Mouse (Mus musculus) G1E-ER4 (cell line): ENCODE results near the gene Ppp2r1b. TPM values are rescaled to one million over a fixed set of nuclear protein-coding genes. Genes with fewer than 3 reads are reported as not detected.
A peak's percentile ranks its signal among the peaks of the same experiment; 100 is the strongest.

Source experiments
- GATA1 ChIP-seq: IDR thresholded peaks from one replicate; pipeline ENCODE4 v1.8.0; 2012; ENCODE audit warnings: low read length, inconsistent platforms
- polyA plus RNA-seq: library from polyadenylated mRNA; stranded (reverse); fragments of >175 nt; gene quantifications from 2 replicates; pipeline ENCODE4 v1.2.3, GENCODE M21; 2012

Ppp2r1b gene
- polyA plus RNA-seq = 15.9 and 23.9 TPM in 2 replicates

DNA sequence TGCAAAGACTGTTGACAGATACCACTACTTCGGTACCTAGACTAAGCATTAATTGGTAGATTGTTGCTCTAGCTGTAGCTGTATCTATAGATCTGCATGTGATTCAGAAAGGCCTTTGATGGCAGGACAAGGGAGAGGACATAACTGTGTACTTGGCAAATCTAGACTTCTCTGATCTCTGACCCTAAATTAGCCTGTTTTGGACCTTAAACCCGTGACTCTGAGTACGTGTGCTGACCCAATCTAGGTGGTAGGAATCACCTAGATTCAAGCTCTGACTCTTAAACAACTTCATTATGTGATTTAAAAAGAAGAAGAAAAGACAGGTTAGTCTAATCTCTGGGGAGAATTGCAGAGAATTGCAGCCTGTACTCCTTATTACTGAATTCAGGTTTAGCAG is at the start of gene Ppp2r1b:
TSS of gene Ppp2r1b (plus strand) at position 221 of the 400 bp plus-strand sequence.
- TF ChIP-seq GATA1 = no peak

DNA sequence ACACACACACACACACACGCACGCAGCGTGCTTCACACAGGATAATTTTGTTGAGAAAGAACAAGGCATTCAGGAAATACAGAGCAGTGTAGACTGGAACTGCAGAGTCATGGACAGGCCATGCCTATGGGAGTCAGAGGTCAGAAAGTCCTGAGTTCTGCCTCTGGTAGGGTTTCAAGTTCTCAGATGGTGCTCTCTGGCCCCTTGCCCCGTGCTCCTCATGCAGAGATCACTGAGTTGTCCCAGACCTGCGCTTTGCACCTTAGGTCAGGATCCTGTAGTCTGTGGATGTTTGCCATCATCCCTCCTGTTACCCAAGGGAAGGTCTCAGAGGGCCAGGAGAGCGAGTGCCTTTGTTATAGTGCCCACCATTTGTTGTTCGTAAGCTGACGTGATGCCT is 48.3 kb upstream of the Ppp2r1b start:
- no peak for TF ChIP-seq GATA1

DNA sequence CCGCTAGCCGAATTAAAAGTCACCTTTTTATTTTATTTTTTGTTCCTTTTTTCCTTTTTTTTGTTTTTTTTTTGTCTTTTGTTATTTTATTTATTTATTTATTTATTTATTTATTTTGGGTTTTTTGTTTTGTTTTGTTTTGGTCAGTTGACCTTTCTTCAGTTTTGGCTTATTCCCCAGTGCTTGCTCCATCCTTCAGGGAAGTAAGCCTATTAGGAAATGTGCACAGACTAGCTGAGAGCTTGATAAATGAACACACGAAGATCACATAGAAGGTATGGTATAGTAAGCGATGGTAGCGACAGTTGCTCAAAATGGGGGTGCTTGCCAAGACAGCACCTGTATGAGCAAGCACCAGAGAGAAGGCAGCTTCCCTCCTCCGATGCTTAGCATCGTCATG is 47.5 kb upstream of the Ppp2r1b start:
- TF ChIP-seq GATA1 = no peak

DNA sequence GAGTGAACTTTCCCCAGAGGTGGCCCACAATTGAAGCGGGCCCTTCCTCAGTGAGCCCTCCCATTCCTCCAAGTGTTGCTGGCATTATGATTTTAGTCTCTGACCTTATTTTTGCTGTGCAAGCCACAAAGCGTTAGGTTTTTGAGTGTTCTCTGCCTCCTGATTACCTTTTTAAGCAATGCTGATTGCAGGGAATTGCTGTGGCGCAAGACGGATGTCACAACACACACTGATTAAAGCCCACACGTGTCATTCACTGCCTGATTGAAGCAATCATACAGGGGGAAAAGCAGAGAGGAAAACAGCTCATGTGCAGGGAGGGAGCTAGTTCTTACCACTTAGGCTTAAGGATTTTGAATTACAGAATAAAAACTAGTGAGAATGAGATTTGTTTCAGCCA is 46.7 kb upstream of the Ppp2r1b start:
- no peak for TF ChIP-seq GATA1

DNA sequence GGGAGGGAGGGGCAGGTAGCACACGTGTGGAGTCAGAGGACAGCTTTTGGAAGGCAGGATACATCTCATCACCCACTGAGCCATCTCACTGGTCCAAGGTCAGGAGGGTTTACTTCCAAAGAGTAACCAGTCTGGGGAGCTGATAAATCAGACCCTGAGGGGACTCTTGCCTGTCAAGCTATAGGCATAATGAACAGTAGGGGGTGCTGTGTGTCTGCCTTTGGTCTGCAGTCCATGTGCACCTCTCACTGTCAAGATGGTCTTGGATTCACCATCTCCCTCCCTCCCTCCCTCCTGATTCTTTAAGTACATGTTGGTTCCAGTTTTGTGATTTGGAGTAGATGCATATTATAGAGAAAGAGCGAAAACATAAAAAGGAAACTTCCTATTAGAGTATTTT is 44.1 kb upstream of the Ppp2r1b start:
- no peak for TF ChIP-seq GATA1

DNA sequence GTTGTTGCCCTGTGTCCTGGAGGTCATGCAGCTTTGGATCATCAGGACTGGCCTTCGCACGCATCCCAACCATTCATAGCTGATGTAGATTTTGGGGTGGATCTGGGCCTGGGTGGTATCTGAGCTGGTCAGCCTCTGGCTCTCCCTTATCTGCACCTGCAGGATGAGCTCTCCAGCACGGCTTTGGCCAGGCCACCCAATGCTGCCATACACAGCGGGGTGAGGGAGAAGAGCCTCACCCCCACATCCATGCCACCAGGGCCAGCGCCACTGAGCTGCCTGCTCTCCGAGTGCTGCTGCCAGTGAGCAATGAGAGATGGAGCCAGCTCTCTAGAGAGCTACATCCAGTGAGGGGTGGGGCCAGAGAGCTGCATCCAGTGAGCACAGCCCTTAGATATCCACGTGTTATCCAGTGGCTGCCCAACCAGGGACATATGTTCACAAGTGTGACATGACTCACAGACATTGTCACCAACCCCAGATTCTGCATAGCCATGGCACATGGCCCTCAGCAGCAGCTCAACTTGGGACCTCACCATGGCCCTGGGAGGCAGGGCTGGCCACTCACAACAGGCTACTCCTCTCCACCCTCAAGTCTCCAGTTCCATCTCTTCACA is 41.9 kb upstream of the Ppp2r1b start:
- TF ChIP-seq GATA1 = no peak

DNA sequence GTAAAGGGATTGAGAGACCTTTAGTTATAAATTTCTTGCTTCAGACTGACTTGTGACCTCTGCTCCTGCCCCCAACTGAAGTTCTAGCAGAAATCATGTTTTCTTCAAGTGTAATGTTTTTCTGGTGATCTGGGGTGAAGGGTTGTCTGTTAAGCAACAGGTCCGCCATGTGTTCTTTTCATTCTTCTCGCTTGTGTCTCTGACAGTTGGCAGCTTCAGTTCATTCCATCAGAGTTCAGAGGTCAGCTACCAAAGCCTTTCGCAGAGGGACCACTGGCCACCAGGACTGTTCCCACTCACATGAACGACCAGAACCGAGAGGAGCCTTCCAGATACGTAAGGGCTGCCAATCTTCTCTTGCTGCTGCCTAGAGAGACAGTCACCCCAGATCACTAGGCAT is 36.6 kb upstream of the Ppp2r1b start:
- TF ChIP-seq GATA1 = no peak

DNA sequence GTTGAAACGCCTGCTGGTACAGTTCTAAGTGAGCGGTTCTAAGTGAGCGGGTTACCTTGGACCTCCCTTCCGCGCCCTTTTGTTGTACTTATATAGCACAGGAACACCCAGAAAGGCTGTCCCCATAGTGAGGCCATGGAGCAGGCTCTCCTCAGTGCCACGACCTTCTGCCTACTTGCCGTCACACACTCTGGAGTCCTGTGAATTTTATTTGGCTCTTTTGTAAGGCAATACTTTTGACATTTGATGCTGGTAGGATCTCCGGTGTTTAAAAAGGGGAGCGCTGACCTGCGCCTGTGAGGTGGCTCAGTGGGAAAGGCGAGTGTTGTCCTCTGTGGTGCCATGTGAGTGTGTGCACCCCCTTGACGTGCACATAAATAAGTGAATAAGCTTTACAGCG is 36.0 kb upstream of the Ppp2r1b start:
- no peak for TF ChIP-seq GATA1

DNA sequence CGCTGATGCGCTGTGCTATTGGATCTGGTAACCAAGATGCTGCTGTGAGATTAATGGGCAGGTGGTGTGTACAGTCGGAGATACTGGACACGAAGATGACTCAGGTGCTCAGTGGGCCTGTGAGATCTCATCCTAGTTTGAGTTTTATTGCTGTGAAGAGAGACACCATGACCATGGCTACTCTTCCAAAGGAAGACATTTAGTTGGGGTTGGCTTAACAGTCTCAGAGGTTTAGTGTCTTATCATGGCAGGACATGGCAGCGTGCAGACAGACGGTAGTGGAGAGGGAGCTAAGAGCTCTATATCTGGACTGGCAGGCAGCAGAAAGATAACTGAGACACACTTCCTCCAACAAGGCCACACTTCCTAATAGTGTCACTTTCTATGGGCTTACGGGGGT is 33.9 kb upstream of the Ppp2r1b start:
- peak; percentile 87 for TF ChIP-seq GATA1

DNA sequence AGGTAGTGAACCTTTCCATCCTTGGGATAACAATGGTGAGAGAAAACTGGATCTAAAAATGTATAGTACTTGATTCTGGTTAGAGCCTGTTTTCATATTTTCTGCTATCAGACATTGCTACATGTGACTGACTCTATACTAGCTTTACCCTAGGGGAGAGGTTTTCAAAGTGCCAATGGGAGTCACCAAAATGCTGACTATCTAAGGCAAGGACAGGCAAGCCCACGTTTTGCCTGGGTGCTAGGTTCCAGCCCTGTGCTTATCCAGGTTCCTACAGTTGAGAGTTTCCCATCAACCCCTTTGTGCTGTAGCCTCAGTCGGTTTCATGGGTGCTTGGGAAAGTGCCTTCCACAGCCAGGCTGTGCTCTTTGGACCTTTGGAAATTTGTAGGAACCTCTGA is 33.4 kb upstream of the Ppp2r1b start:
- TF ChIP-seq GATA1 = no peak

DNA sequence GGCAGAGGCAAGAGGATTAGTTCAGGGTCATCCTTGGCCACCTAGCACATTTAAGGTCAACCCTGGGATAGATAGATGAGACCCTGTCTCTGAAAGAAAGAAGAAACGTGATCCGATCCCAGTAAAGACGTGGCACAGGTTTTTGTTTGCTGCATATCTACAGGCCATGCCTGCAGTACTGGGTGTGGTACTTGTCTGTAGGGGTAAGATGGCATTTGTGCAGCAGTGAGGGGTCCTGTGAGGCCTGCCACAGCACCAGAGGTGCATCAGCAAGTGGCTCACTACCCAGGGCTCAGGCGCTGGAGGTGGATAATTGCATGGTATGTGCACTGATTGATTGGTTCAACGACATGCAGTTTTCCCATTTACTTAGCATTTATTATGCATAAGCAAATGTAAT is 31.3 kb upstream of the Ppp2r1b start:
- TF ChIP-seq GATA1 = no peak

DNA sequence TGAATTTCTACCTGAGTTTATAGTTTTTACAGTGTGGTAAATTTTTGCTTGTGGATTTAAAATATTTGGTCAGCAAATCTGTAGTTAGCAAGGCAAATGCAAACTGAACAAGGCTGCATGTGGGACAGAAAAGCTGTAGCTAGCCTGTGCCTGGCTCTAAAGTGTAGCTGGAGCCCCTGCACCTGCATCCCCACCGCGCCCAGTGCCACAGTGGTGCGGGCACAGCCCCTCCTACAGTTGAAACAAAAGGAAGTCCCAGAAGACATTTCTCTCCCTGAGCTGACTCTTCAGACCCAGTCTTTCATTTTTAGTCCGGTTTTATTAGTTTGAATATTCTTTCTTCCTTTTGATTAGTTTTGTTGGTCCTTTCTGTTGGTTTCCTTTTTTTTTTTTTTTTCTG is 29.4 kb upstream of the Ppp2r1b start:
- no peak for TF ChIP-seq GATA1

DNA sequence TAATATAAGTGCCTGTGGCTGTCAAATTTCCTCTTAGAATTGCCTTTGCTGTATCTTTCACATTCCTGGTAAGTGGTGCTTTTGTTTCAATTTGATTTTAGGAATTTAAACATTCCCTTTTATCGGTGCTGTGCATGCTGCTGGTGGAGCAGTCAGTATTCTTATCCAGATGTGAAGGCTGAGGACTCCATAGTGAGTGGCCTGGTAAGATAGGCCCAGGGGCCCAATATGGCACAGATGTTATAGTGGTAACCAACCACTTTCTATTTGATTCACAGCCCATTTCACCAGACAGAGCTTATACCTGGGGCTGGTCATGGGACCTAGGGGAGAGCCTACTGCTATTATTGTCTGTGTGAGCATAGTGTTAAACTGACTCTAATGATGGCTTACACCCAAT is 28.6 kb upstream of the Ppp2r1b start:
- no peak for TF ChIP-seq GATA1

DNA sequence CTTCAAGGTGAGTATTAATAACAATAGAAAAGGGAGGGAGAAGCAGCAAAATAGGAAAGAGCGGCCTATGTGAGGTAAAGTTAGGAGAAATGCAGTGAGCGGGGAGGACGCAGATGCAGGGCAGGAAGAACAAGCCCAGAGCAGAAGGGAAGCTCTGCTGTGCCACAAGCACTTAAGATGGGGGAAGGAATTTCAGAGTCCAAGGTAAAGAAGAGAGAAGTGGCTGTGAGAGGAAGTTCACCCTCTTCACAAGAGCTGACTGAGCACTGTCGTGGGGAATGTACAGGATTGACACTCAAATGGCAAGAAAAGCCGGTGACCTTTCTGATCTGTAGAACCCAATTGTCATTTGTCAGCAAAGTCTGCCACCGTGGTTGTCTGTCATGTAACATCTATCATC is 27.1 kb upstream of the Ppp2r1b start:
- no peak for TF ChIP-seq GATA1

DNA sequence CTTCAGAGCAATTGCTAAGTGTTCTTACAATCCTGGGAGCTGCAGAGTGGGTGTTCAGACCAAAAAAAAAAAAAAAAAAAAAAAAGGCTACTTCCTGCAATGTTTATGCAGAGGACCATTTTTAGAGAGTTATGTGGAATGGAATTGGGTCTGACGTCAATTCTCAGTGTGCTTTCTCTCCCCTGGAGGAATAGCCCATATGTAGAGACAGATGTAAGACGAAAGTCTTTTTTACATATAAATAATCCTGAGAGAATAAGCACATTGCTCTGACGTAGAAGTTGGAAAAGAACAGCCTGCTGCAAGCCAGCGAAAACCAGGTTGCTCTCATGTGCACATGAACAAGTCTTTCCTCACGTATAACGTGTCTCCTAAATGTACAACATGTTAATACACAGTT is 25.4 kb upstream of the Ppp2r1b start:
- no peak for TF ChIP-seq GATA1

DNA sequence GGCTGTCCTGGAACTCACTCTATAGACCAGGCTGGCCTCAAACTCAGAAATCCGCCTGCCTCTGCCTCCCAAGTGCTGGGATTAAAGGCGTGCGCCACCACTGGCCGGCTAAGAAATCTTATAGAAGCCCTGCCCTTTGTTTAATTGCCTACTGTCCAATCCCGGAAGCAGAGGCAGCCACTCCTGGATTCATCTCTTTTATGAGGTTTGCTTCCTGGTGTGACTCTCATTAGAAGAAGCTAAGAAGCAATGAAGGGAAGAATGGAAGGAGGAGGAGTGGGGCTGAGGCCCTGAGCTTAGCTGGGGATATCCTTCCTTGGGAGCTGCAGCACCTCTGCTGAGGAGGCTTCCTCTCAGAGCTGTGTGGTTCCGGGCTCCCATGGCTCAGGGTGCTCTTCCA is 23.4 kb upstream of the Ppp2r1b start:
- no peak for TF ChIP-seq GATA1

DNA sequence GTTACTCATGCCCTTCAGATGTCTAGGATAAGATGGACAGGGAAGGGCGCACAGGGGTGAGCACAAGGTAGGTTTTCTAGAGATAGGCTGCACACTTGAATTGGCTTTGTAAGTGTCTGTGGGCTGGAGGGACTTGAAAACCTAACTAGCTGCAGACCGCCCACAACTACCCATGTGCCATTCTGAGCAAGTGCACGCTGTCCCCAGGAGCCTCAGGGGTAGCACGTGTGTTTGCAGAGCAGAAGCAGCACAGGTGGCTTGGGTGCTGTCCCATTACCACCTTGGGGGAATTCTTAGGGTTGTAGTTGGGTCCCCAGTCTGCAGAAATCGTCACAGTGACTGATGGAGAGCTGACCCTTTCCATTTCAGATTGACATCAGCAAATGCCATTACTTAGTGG is 22.9 kb upstream of the Ppp2r1b start:
- TF ChIP-seq GATA1 = no peak
